ENCODE assay signal across 7 mouse cellular contexts in genomic region chr2:125505006-125505745, GRCm38 (mm10). TPM values are rescaled to one million over a fixed set of nuclear protein-coding genes. Genes with fewer than 3 reads are reported as not detected.
A peak's percentile ranks its signal among the peaks of the same experiment; 100 is the strongest.
DNase-seq lines count a peak whose midpoint lies in the region; ATAC-seq and TF ChIP-seq lines count a peak whose summit lies in the region.

Gene Gm9913, plus strand, starts transcription at chr2:125505089.

- intact Hi-C loops in left cerebral cortex, postnatal 4 days (cut with DNase I): loop anchor here (10.0 kb wide), 1 partner anchor 90 kb away; no protein-coding TSS in a partner anchor

- H3K4me3 ChIP-seq in ES-Bruce4 (ENCODE audit: low read depth, low read length): peak within 1 kb of the TSS; percentile 65
- H3K4me3 ChIP-seq in forebrain, embryonic 13.5 days: peak within 1 kb of the TSS; percentile 70
- peak within 1 kb of the TSS; percentile 60 for H3K4me3 ChIP-seq in heart, postnatal 0 days (ENCODE audit: low read depth, low read length)
- peak within 1 kb of the TSS; percentile 70 for H3K4me3 ChIP-seq in midbrain, embryonic 10.5 days
- peak within 1 kb of the TSS; percentile 63 for H3K4me3 ChIP-seq in stomach, embryonic 15.5 days (replicated peaks)

- no peaks in the 10 kb centered on the region for H3K4me1 ChIP-seq in ES-Bruce4 (ENCODE audit: control insufficient read depth, insufficient read depth, low read length)
- peaks cover 16% of the 10 kb centered on the region for H3K4me1 ChIP-seq in forebrain, embryonic 13.5 days
- H3K4me1 ChIP-seq in heart, postnatal 0 days (ENCODE audit: control insufficient read depth, insufficient read depth): 0 out of 2 replicates have a peak, but pooled peaks cover 7% of the 10 kb centered on the region
- peaks cover 28% of the 10 kb centered on the region for H3K4me1 ChIP-seq in midbrain, embryonic 10.5 days
- H3K4me1 ChIP-seq in stomach, embryonic 15.5 days: 0 out of 2 replicates have a peak, but pooled peaks cover 4% of the 10 kb centered on the region

- POLR2A ChIA-PET in Patski (lab: Charles Lee): interaction anchor here (0.5 to 1.6 kb wide), 4 partner anchors 24 to 95 kb away, joined by 3 read pairs; no protein-coding TSS in a partner anchor

- no peak for TF ChIP-seq EP300 in ES-Bruce4 (IDR thresholded peaks at IDR 0.05; ENCODE audit: insufficient read depth, low read depth, low read length)
- no peak for TF ChIP-seq EP300 in heart, postnatal 0 days (IDR thresholded peaks at IDR 0.05; ENCODE audit: low read depth)

- WGBS in forebrain, embryonic 13.5 days: under 1% methylated on average over 45 of the region's 45 CpGs
- 2% methylated on average over 23 of the region's 45 CpGs for WGBS in heart, postnatal 0 days
- under 1% methylated on average over 37 of the region's 45 CpGs for WGBS in midbrain, embryonic 10.5 days
- WGBS in stomach, embryonic 15.5 days: under 1% methylated on average over 44 of the region's 45 CpGs

- H3K9ac ChIP-seq in ES-Bruce4 (ENCODE audit: low read depth, poor library complexity, severe bottlenecking): peak within 1 kb of the TSS; percentile 53
- H3K9ac ChIP-seq in forebrain, embryonic 13.5 days: peak within 1 kb of the TSS; percentile 78
- H3K9ac ChIP-seq in heart, postnatal 0 days (replicated peaks; ENCODE audit: low read depth, low read length): peak within 1 kb of the TSS; percentile 57
- H3K9ac ChIP-seq in stomach, embryonic 15.5 days: peak within 1 kb of the TSS; percentile 81

- H3K9me3 ChIP-seq in ES-Bruce4 (replicated peaks; ENCODE audit: control insufficient read depth, insufficient read depth, low read length, poor library complexity, severe bottlenecking): no peaks in the 10 kb centered on the region
- no peaks in the 10 kb centered on the region for H3K9me3 ChIP-seq in forebrain, embryonic 13.5 days (replicated peaks)
- no peaks in the 10 kb centered on the region; the same call in 1 of the 2 replicates for H3K9me3 ChIP-seq in heart, postnatal 0 days (replicated peaks; ENCODE audit: control insufficient read depth, low read length)
- peaks cover 5% of the 10 kb centered on the region; the same call in 1 of the 2 replicates for H3K9me3 ChIP-seq in midbrain, embryonic 10.5 days (replicated peaks)
- H3K9me3 ChIP-seq in stomach, embryonic 15.5 days: no peaks in the 10 kb centered on the region

- TF ChIP-seq POLR2A in ES-Bruce4 (IDR thresholded peaks at IDR 0.05; ENCODE audit: insufficient read depth, low read length): no peak

- ATAC-seq in Patski: peak; percentile 44
- peak; percentile 60 for ATAC-seq in forebrain, embryonic 13.5 days
- peak; percentile 9; the same call in 1 of the 2 replicates for ATAC-seq in heart, postnatal 0 days (ENCODE audit: insufficient read depth, low read depth)
- ATAC-seq in stomach, embryonic 15.5 days (ENCODE audit: insufficient read depth, low FRiP score, low read depth): 0 out of 2 replicates have a peak, but pooled peaks have one; percentile 0

- CTCF ChIA-PET in Patski (lab: Charles Lee): interaction anchor here (1.3 to 1.4 kb wide), 2 partner anchors 11 to 43 kb away, joined by 3 read pairs; no protein-coding TSS in a partner anchor

- H3K4me2 ChIP-seq in forebrain, embryonic 13.5 days: peak within 1 kb of the TSS; percentile 98
- H3K4me2 ChIP-seq in heart, postnatal 0 days (ENCODE audit: low read depth, low read length): peak within 1 kb of the TSS; percentile 91
- H3K4me2 ChIP-seq in stomach, embryonic 15.5 days: peak within 1 kb of the TSS; percentile 89

- H3K36me3 ChIP-seq in ES-Bruce4 (ENCODE audit: control insufficient read depth, insufficient read depth, low read length, poor library complexity, severe bottlenecking): no peaks in the 10 kb centered on the region
- H3K36me3 ChIP-seq in forebrain, embryonic 13.5 days (ENCODE audit: poor library complexity, severe bottlenecking): no peaks in the 10 kb centered on the region
- H3K36me3 ChIP-seq in heart, postnatal 0 days (replicated peaks; ENCODE audit: control insufficient read depth, insufficient read depth, low read length): no peaks in the 10 kb centered on the region; the same call in 1 of the 2 replicates
- H3K36me3 ChIP-seq in midbrain, embryonic 10.5 days: peaks cover 10% of the 10 kb centered on the region
- no peaks in the 10 kb centered on the region for H3K36me3 ChIP-seq in stomach, embryonic 15.5 days

- in situ Hi-C loops in Patski (cut with MboI; ENCODE audit: low pct_unique_long_range_greater_than_20kb): loop anchor here (5.0 kb wide), 1 partner anchor 87 kb away; no protein-coding TSS in a partner anchor

- TF ChIP-seq CTCF in ES-Bruce4 (IDR thresholded peaks at IDR 0.05; ENCODE audit: low read depth, low read length) (no peak), Patski (IDR thresholded peaks at IDR 0.05) (no peak)
- no peak for TF ChIP-seq CTCF in heart, postnatal 0 days (IDR thresholded peaks at IDR 0.05; ENCODE audit: low read depth)

- H3K27me3 ChIP-seq in ES-Bruce4 (ENCODE audit: control insufficient read depth, insufficient read depth, low read length, poor library complexity, severe bottlenecking): peaks cover 15% of the 10 kb centered on the region
- H3K27me3 ChIP-seq in Patski: no peaks in the 10 kb centered on the region
- H3K27me3 ChIP-seq in forebrain, embryonic 13.5 days: peaks cover 9% of the 10 kb centered on the region; the same call in 1 of the 2 replicates
- H3K27me3 ChIP-seq in heart, postnatal 0 days (ENCODE audit: control insufficient read depth, insufficient read depth, low read length): peaks cover 19% of the 10 kb centered on the region
- peaks cover 36% of the 10 kb centered on the region for H3K27me3 ChIP-seq in midbrain, embryonic 10.5 days (ENCODE audit: low read depth, poor library complexity, severe bottlenecking)
- peaks cover 9% of the 10 kb centered on the region; the same call in 1 of the 2 replicates for H3K27me3 ChIP-seq in stomach, embryonic 15.5 days (replicated peaks)

- DNase-seq in Patski (ENCODE audit: low read depth, low spot score): no peak
- DNase-seq in heart, postnatal 0 days (ENCODE audit: low spot score): no peak
- DNase-seq in left cerebral cortex, postnatal 4 days: peak; percentile 64
- DNase-seq in midbrain, embryonic 10.5 days (ENCODE audit: low spot score): peak; percentile 79

- H3K27ac ChIP-seq in ES-Bruce4 (ENCODE audit: insufficient read depth, low read length): no peak within 1 kb of the TSS
- H3K27ac ChIP-seq in forebrain, embryonic 13.5 days: peak within 1 kb of the TSS; percentile 75
- H3K27ac ChIP-seq in heart, postnatal 0 days (ENCODE audit: low read depth): peak within 1 kb of the TSS; percentile 84
- H3K27ac ChIP-seq in midbrain, embryonic 10.5 days (replicated peaks): peak within 1 kb of the TSS; percentile 85
- H3K27ac ChIP-seq in stomach, embryonic 15.5 days: peak within 1 kb of the TSS; percentile 94

RNA-seq across cellular contexts. Expression of gene Gm9913, which starts in this region (rescaled TPM):
- polyA plus RNA-seq in ES-Bruce4 (2011; ENCODE audit: insufficient read depth, insufficient read length, low read depth, missing spikeins) (not detected in 2 replicates), Patski (2021) (0.27 TPM)
- 0.10 TPM in 1 of 2 replicates, not detected in the other for polyA plus RNA-seq in forebrain, embryonic 13.5 days (2015; fragmentation: Nextera tagmentation; extraction: Ambion mirVana)
- not detected in 2 replicates for total RNA-seq in heart, postnatal 0 days (2014; rRNA removed; ENCODE audit: low replicate concordance)
- polyA plus RNA-seq in heart, postnatal 0 days (2015; fragmentation: Nextera tagmentation; extraction: Ambion mirVana): 0.42 and 0.51 TPM in 2 replicates
- under 1 TPM; 0.24 to 0.40 TPM for total RNA-seq in left cerebral cortex, postnatal 4 days (2021)
- 0.15 TPM in 2 replicates for polyA plus RNA-seq in midbrain, embryonic 10.5 days (2016; fragmentation: Nextera tagmentation; extraction: Ambion mirVana)
- polyA plus RNA-seq in stomach, embryonic 15.5 days (2015; fragmentation: Nextera tagmentation; extraction: Ambion mirVana): 0.45 and 0.67 TPM in 2 replicates

Comparison
In these comparisons a context has a peak if more than half of its experiments do, and no peak if none do; other contexts are left out.
1. Peak in ATAC-seq in Patski; RNA of the gene not detected or under 1 TPM.
2. Peak in ATAC-seq, H3K4me3 ChIP-seq, H3K27ac ChIP-seq, H3K9ac ChIP-seq and H3K4me2 ChIP-seq in forebrain, embryonic 13.5 days; RNA of the gene not detected or under 1 TPM.
3. Peak in ATAC-seq, H3K4me3 ChIP-seq, H3K27ac ChIP-seq, H3K9ac ChIP-seq and H3K4me2 ChIP-seq in heart, postnatal 0 days; RNA of the gene not detected or under 1 TPM.
4. Peak in DNase-seq in left cerebral cortex, postnatal 4 days; RNA of the gene not detected or under 1 TPM.
5. Peak in DNase-seq, H3K4me3 ChIP-seq and H3K27ac ChIP-seq in midbrain, embryonic 10.5 days; RNA of the gene not detected or under 1 TPM.
6. Peak in ATAC-seq, H3K4me3 ChIP-seq, H3K27ac ChIP-seq, H3K9ac ChIP-seq and H3K4me2 ChIP-seq in stomach, embryonic 15.5 days; RNA of the gene not detected or under 1 TPM.
7. ATAC-seq: peak in every context shown above with its lines; median percentile 60 in forebrain, embryonic 13.5 days; 44 in Patski; 9 in heart, postnatal 0 days; 0 in stomach, embryonic 15.5 days.